Mouse (Mus musculus) frontal cortex, adult 2 months (tissue): ENCODE data around the gene Spag9. TPM values are rescaled to one million over a fixed set of nuclear protein-coding genes. Genes with fewer than 3 reads are reported as not detected.
A peak's percentile ranks its signal among the peaks of the same experiment; 100 is the strongest.

ENCODE experiments used
- DNase-seq, 2 experiments: peaks; one replicate each; pipeline ENCODE4 v3.0.0; 2022; ENCODE audit warnings: low spot score in 1 of 2; ENCODE audit errors: extremely low spot score in 1 of 2
- polyA plus RNA-seq: library from polyadenylated mRNA; depleted of rRNA; stranded (reverse); fragments of >200 nt; gene quantifications from 2 replicates; pipeline ENCODE4 v1.2.3, GENCODE M21; 2012

Spag9 gene
- polyA plus RNA-seq, 1 experiment, result 139 TPM

GRCm38 (mm10) chr11:94127966-94128365, 132.1 kb downstream of the Spag9 start:
- DNase-seq, result peak; percentile 82 to 93

DNA sequence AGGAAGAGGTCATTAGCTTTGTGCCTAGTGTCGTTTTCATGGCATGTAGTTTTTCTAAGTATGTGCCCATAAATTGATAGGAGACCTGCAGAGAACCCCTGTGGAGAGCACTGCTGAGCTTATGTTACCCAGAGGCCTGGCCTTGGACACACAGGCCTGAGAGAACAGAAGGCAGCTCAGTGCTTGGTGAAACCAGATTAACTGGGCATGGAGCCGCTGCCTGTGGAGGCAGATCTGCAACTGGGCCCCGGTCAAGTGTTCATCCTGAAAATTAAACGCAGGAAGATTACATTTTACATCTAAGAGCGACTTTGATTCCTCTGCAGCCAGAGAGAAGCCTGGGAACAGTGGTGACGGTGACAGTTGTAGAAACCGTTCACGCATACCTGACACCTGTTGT, 132.6 kb downstream of the Spag9 start:
- DNase-seq, result no peak

GRCm38 (mm10) chr11:94129261-94130059, 133.6 kb downstream of the Spag9 start:
- DNase-seq, result peak in 1 of 2 experiments; percentile 79

DNA sequence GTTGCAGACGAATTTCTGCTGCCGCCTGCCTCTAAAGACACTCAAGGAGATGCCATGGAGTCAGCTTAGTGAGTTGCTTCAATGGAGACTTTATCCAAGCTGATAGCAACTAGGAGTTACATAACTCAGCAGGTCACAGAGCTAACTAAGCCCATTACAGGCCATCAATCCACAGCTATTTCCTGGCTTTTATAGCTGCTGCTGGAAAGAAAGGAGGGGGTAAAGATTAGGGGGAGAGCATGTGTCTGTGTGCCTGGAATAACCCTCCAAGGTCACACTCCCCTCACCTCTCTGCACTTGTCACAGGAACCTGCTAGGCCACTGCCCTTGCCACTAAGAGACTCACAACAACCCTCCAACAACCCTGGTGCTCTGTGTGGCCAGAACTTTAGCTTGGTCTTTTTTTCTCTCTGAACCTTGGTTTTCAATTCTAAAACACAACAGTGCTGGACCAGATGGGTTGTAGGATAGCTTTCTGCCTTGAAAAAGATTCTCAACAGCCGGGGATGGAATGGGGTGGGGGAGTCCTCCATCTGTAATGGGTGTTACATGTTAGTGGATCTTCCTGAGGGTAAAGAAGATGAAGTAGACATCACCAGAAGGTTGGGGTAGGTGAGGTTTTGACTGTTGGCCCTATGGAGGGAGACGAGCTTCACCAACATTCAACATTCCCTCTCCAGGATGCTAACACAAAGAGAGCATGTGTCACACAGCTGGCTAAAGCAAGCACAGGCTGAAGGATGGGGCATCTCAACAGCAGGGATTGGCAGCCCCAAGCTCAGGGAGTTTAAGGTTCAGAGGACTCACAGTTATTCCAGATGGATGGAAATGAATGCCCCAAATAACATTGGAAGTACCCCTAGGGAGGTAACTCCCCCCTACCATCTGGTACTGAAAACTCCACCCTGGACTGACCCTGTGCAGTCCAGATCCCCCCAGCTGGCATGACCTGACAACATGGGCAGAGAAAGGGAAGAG, 134.5 kb downstream of the Spag9 start:
- no peak for DNase-seq

GRCm38 (mm10) chr11:94133344-94133955, 137.6 kb downstream of the Spag9 start:
- peak; percentile 73 to 91 for DNase-seq

DNA sequence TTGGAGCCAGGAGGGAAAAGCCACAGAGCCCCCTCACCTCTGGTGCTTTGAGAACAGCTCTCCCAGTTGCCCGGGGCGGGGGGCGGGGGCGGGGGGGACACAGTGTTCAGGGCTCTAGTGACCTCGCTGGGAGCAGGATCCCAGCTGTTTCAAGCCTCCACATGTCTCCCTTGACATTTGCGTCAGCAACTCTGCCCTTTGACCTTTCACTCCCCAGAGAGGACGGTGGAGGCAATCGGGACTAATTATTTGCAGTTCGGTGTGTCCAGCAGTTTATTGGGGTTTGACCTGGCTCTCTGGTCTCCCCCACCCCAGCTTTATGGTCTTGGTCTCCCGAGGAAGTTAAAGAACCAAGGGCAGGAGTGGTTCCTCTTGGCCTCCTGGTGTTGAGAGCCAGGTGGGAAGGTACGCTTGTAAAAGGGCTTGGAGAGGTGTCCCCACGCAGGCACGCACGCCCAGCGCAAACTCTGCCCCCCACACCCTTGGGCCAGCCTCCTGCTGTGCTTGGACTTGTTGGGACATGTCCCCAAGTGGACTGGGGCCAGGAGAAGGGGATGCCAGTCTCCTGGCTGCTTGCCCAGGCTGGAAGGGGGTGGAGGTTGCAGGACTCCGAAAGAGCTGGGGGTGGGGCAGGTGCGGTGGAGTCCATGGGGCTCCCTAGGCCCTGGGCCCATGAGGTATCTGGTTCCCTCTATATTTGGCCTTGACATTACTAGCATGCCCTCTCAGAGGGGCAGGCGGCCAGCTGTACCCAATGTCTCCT, 138.4 kb downstream of the Spag9 start:
- no peak for DNase-seq

DNA sequence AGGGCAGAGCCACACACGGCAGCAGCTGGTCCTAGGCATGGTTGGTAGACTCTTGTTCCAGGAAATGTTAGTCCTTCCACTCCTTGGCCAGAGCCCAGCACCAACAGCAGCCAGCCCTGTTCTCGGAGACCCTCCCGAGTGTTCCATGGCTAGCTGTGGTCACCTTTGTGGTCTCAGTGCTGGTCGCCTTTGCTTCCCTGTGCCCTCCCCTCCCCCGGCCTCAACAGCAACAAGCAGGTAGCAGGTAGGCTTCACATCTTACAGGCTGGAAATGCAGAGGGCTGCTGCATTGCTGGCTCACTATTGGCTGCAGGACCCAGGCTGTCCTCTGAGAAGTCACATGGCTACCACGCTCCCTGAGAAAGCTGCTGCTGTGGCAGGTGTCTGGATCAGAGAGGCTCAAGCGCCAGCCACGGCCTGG, 139.7 kb downstream of the Spag9 start:
- no peak for DNase-seq

DNA sequence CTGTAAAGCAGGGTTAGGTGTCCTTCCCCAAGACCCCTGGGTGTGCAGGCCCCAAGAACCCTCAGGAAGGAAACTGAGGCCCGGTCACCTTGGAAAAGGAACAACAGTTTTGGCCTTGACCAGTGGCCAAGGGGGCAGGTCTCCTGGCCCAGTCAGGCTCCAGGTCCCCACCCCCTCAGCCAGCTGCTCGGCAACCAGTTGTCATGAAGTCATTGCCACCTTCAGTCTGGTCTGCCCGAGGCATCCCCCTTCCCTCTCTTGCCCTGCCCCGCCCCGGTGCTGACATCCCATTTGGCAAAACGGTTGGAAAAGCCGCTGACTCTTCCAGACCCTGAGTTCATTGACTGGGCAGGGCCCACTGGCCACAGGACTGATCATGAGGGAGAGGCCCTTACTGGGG, 140.8 kb downstream of the Spag9 start:
- DNase-seq, result no peak

GRCm38 (mm10) chr11:94137326-94138061, 141.6 kb downstream of the Spag9 start:
- no peak for DNase-seq

- no peak for DNase-seq
Measured at GRCm38 (mm10) chr11:94138411-94139231, 142.7 kb downstream of the Spag9 start.

GRCm38 (mm10) chr11:94139232-94139620, 143.3 kb downstream of the Spag9 start:
- no peak for DNase-seq

GRCm38 (mm10) chr11:94140540-94140939, 144.6 kb downstream of the Spag9 start:
- no peak for DNase-seq

DNA sequence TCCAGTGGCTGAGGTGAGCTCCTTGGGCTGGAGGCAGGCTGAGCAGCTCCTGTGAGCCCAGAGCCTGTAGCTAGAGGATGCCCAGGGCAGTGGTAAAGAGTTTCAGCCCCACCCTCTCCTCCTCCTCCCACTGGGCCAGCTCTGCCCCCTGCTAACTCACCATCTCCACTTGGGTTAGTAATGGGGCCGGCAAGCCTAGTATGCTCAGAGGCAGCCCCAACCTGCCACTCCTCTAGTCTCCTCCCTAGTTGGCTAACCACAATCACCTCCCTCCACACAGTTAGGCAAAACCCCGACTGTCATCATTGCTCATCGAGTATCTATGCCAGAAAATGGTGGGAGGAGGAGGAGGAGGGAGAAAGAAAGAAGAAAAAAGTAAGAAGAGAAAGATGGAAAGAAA, 145.7 kb downstream of the Spag9 start:
- DNase-seq, result no peak

DNA sequence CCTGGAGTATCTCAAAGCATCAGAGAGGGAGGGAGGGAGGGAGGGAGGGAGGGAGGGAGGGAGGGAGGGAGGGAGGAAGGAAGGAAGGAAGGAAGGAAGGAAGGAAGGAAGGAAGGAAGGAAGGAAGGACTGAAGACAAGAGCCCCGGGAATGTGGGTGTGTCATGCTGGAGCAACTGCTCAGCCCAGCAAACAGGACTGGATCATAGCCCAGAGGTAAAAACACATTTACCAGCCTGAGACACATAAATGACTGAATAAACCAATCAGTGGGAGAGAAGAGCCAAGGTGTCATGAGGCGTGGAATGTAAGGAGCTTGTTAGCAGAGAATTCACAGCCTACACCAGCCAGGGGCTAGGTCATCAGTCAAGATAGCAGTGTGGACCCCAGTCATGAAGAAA, 147.4 kb downstream of the Spag9 start:
- DNase-seq, result no peak

GRCm38 (mm10) chr11:94144771-94145539, 149.1 kb downstream of the Spag9 start:
- peak; percentile 85 to 89 for DNase-seq

- peak in 1 of 2 experiments; percentile 57 for DNase-seq
Measured at GRCm38 (mm10) chr11:94146049-94146605, 150.2 kb downstream of the Spag9 start.

DNA sequence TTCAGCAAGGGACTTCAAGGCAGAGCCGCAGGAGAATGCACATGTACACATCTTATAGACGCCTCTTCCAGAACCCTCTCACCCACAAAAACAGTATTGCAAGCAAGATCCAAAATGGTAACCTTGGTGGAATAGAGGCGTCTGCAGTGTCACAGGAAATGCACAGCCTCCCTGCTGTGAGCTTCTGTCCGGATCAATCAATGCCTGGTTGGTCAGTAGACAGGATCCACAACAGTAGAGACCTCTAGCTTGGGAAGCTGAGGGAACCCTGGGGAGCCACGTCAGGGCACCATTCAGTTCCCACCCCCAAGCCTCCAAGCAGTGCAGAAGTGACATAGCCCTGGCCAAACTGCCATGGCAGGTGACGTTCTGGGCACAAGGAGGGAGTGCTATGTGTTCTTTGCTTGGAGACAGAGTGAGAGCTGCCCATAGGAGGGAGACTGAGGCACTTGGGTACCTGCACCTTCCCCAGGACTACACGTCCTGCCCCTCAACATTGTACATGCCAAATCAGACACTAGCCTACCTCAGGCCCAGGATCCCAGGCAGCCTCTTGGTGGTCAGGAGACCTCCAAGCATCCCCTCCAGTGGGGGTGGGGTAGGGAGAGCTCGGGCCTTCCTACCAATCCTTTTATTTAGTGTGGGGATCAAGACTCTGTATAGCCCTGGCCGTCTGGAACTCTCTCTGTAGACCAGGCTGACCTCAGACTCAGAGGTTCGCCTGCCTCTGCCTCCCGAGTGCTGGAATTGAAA, 151.0 kb downstream of the Spag9 start:
- no peak for DNase-seq
